ENCODE assay signal across 9 mouse cellular contexts in genomic region chr3:53564521-53564920, GRCm38 (mm10).
DNase-seq lines count a peak whose midpoint lies in the region; ATAC-seq and TF ChIP-seq lines count a peak whose summit lies in the region.
"Had no signal": no experiment of that assay in that cellular context is flagged by ENCODE, and none has a peak within 500 bp of the region (broad histone marks: within the 10 kb centered on the region; RNA-seq: fewer than 3 reads in every experiment).

No protein-coding gene starts in this region.

- no peaks in the 10 kb centered on the region for H3K27me3 ChIP-seq in kidney, adult 2 months (replicated peaks; ENCODE audit: control insufficient read depth, insufficient read depth, low read length)
- 0 out of 2 replicates have a peak, but pooled peaks cover 3% of the 10 kb centered on the region for H3K27me3 ChIP-seq in midbrain, embryonic 12.5 days

- no peak for TF ChIP-seq POLR2A in brain, embryonic 14.5 days (IDR thresholded peaks at IDR 0.05; ENCODE audit: borderline replicate concordance, extremely low read depth, insufficient read depth, insufficient read length, poor library complexity, severe bottlenecking)
- TF ChIP-seq POLR2A in kidney, adult 2 months (IDR thresholded peaks at IDR 0.05; ENCODE audit: low read depth, low read length), result no peak

- no peak overlapping the region for H3K4me2 ChIP-seq in midbrain, embryonic 12.5 days (replicated peaks)

- peak; percentile 21 to 24 for DNase-seq in cerebellum, postnatal 14 days
- no peak for DNase-seq in cerebellum, adult 9-11 months
- DNase-seq in brain, embryonic 14.5 days (ENCODE audit: low read depth), result peak; percentile 31
- DNase-seq in kidney, adult 2 months, result peak; percentile 61
- DNase-seq in left cerebral cortex, adult 11 months (ENCODE audit: low spot score), result no peak
- no peak for DNase-seq in left cerebral cortex, adult 8-10 months (ENCODE audit: low spot score in 2 of 2)
- DNase-seq in right cerebral cortex, adult 18-20 months, result no peak
- DNase-seq: spleen, adult 18-20 months had no signal

- no peak overlapping the region; the same call in 1 of the 2 replicates for H3K27ac ChIP-seq in kidney, adult 2 months (ENCODE audit: insufficient read depth, low read depth, low read length)
- H3K27ac ChIP-seq in midbrain, embryonic 12.5 days (replicated peaks), result no peak overlapping the region

- peaks cover 9% of the 10 kb centered on the region; the same call in 1 of the 2 replicates for H3K4me1 ChIP-seq in kidney, adult 2 months (ENCODE audit: control insufficient read depth, insufficient read depth, low read length)
- H3K4me1 ChIP-seq in midbrain, embryonic 12.5 days, result peaks cover 26% of the 10 kb centered on the region

- WGBS in kidney, adult 2 months, result 22% methylated on average over 7 of the region's 7 CpGs
- WGBS in midbrain, embryonic 12.5 days, result 29% methylated on average over 7 of the region's 7 CpGs

- H3K9me3 ChIP-seq in midbrain, embryonic 12.5 days, result no peaks in the 10 kb centered on the region

- ATAC-seq in midbrain, embryonic 12.5 days (ENCODE audit: low FRiP score, low read depth), result peak; percentile 34; the same call in 1 of the 2 replicates

- no peak overlapping the region for H3K9ac ChIP-seq in midbrain, embryonic 12.5 days (replicated peaks)

- no peak overlapping the region for H3K4me3 ChIP-seq in kidney, adult 2 months (ENCODE audit: insufficient read depth, low read depth, low read length)
- H3K4me3 ChIP-seq in midbrain, embryonic 12.5 days, result no peak overlapping the region

- TF ChIP-seq CTCF in brain, embryonic 14.5 days (IDR thresholded peaks at IDR 0.05; ENCODE audit: borderline replicate concordance, extremely low read depth, insufficient read depth, insufficient read length), result no peak
- no peak for TF ChIP-seq CTCF in kidney, adult 2 months (conservative IDR thresholded peaks at IDR 0.05; ENCODE audit: insufficient read depth, insufficient read length, low read depth, low read length)

- H3K36me3 ChIP-seq in kidney, adult 2 months (ENCODE audit: control insufficient read depth, insufficient read depth, low read length), result no peaks in the 10 kb centered on the region
- no peaks in the 10 kb centered on the region for H3K36me3 ChIP-seq in midbrain, embryonic 12.5 days

Comparison
In these comparisons a context has a peak if more than half of its experiments do, and no peak if none do; other contexts are left out.
1. DNase-seq: peak in cerebellum, postnatal 14 days (2 of 2), brain, embryonic 14.5 days (single experiment) and kidney, adult 2 months (single experiment); none in cerebellum, adult 9-11 months (single experiment), left cerebral cortex, adult 11 months (single experiment), left cerebral cortex, adult 8-10 months (0 of 2) and right cerebral cortex, adult 18-20 months (single experiment).